8 mouse cellular contexts compared by ENCODE assay signal in genomic region chr17:3114720-3115379, GRCm38 (mm10). TPM values are rescaled to one million over a fixed set of nuclear protein-coding genes. Genes with fewer than 3 reads are reported as not detected.
DNase-seq lines count a peak whose midpoint lies in the region; ATAC-seq and TF ChIP-seq lines count a peak whose summit lies in the region.

Gene Scaf8, plus strand, starts transcription at chr17:3114972.

- H3K36me3 ChIP-seq in forebrain, embryonic 11.5 days (ENCODE audit: control insufficient read depth, insufficient read depth, low read length), result no peaks in the 10 kb centered on the region
- H3K36me3 ChIP-seq in heart, embryonic 16.5 days (ENCODE audit: control insufficient read depth, insufficient read depth), result no peaks in the 10 kb centered on the region
- no peaks in the 10 kb centered on the region for H3K36me3 ChIP-seq in liver, embryonic 16.5 days (ENCODE audit: control insufficient read depth, insufficient read depth)
- no peaks in the 10 kb centered on the region for H3K36me3 ChIP-seq in neural tube, embryonic 13.5 days
- H3K36me3 ChIP-seq in testis, adult 2 months (ENCODE audit: control insufficient read depth, insufficient read depth, low read length), result no peaks in the 10 kb centered on the region

- H3K9me3 ChIP-seq in forebrain, embryonic 11.5 days (ENCODE audit: control insufficient read depth, low read length), result no peaks in the 10 kb centered on the region
- H3K9me3 ChIP-seq in heart, embryonic 16.5 days (replicated peaks; ENCODE audit: control insufficient read depth, low read length), result no peaks in the 10 kb centered on the region
- H3K9me3 ChIP-seq in liver, embryonic 16.5 days (replicated peaks; ENCODE audit: control insufficient read depth, low read length), result no peaks in the 10 kb centered on the region
- no peaks in the 10 kb centered on the region for H3K9me3 ChIP-seq in neural tube, embryonic 13.5 days

- H3K4me2 ChIP-seq in forebrain, embryonic 11.5 days (ENCODE audit: low read depth, low read length, severe bottlenecking), result peak within 1 kb of the TSS; percentile 68
- peak within 1 kb of the TSS; percentile 84 for H3K4me2 ChIP-seq in heart, embryonic 16.5 days (ENCODE audit: low read depth, low read length)
- H3K4me2 ChIP-seq in liver, embryonic 16.5 days (ENCODE audit: low read depth, low read length), result peak within 1 kb of the TSS; percentile 77
- H3K4me2 ChIP-seq in neural tube, embryonic 13.5 days, result peak within 1 kb of the TSS; percentile 63

- TF ChIP-seq POLR2A in testis, adult 2 months (IDR thresholded peaks at IDR 0.05; ENCODE audit: control insufficient read depth, low read depth, low read length), result peak; percentile 84

- peak within 1 kb of the TSS; percentile 95 for H3K9ac ChIP-seq in forebrain, embryonic 11.5 days (ENCODE audit: low read length)
- H3K9ac ChIP-seq in heart, embryonic 16.5 days (ENCODE audit: low read length), result peak within 1 kb of the TSS; percentile 99
- peak within 1 kb of the TSS; percentile 96 for H3K9ac ChIP-seq in liver, embryonic 16.5 days (ENCODE audit: low read depth, low read length)
- peak within 1 kb of the TSS; percentile 99 for H3K9ac ChIP-seq in neural tube, embryonic 13.5 days

- under 1% methylated on average over 72 of the region's 91 CpGs for WGBS in forebrain, embryonic 11.5 days
- under 1% methylated on average over 84 of the region's 91 CpGs for WGBS in heart, embryonic 16.5 days
- under 1% methylated on average over 74 of the region's 91 CpGs for WGBS in liver, embryonic 16.5 days (ENCODE audit: insufficient replicate concordance)
- under 1% methylated on average over 78 of the region's 91 CpGs for WGBS in neural tube, embryonic 13.5 days

- ATAC-seq in forebrain, embryonic 11.5 days (replicated peaks; ENCODE audit: low FRiP score), result peak; percentile 97
- peak; percentile 90 for ATAC-seq in heart, embryonic 16.5 days (replicated peaks; ENCODE audit: extremely low read depth, insufficient read depth, low FRiP score)
- peak; percentile 90 for ATAC-seq in liver, embryonic 16.5 days (ENCODE audit: low read depth)
- peak; percentile 96 for ATAC-seq in neural tube, embryonic 13.5 days (ENCODE audit: low read depth)

- H3K4me1 ChIP-seq in forebrain, embryonic 11.5 days (replicated peaks; ENCODE audit: control insufficient read depth, insufficient read depth, low read length), result peaks cover 7% of the 10 kb centered on the region; the same call in 1 of the 2 replicates
- H3K4me1 ChIP-seq in heart, embryonic 16.5 days (ENCODE audit: control insufficient read depth, insufficient read depth, low read length), result peaks cover 18% of the 10 kb centered on the region
- peaks cover 15% of the 10 kb centered on the region for H3K4me1 ChIP-seq in liver, embryonic 16.5 days (ENCODE audit: control insufficient read depth, low read depth, low read length)
- peaks cover 43% of the 10 kb centered on the region for H3K4me1 ChIP-seq in neural tube, embryonic 13.5 days (replicated peaks)
- no peaks in the 10 kb centered on the region for H3K4me1 ChIP-seq in testis, adult 2 months (ENCODE audit: control insufficient read depth, insufficient read depth, low read length)

- H3K27me3 ChIP-seq in forebrain, embryonic 11.5 days (ENCODE audit: control insufficient read depth, insufficient read depth, low read length), result no peaks in the 10 kb centered on the region
- H3K27me3 ChIP-seq in heart, embryonic 16.5 days (ENCODE audit: control insufficient read depth, insufficient read depth, low read length), result no peaks in the 10 kb centered on the region
- H3K27me3 ChIP-seq in liver, embryonic 16.5 days (ENCODE audit: control insufficient read depth, insufficient read depth, low read depth, low read length), result no peaks in the 10 kb centered on the region
- H3K27me3 ChIP-seq in neural tube, embryonic 13.5 days, result no peaks in the 10 kb centered on the region
- H3K27me3 ChIP-seq in testis, adult 2 months (ENCODE audit: control insufficient read depth, insufficient read depth, low read length), result no peaks in the 10 kb centered on the region

- TF ChIP-seq CTCF in testis, adult 2 months (IDR thresholded peaks at IDR 0.05; ENCODE audit: control insufficient read depth, insufficient read depth, insufficient replicate concordance, low read depth, low read length), result peak; percentile 79; the same call in 1 of the 2 replicates

- H3K27ac ChIP-seq in forebrain, embryonic 11.5 days (ENCODE audit: low read depth, low read length), result peak within 1 kb of the TSS; percentile 99
- H3K27ac ChIP-seq in heart, embryonic 16.5 days (ENCODE audit: low read length), result peak within 1 kb of the TSS; percentile 98
- H3K27ac ChIP-seq in liver, embryonic 16.5 days (ENCODE audit: low read length), result peak within 1 kb of the TSS; percentile 99
- H3K27ac ChIP-seq in neural tube, embryonic 13.5 days (replicated peaks), result peak within 1 kb of the TSS; percentile 99
- peak within 1 kb of the TSS; percentile 95 for H3K27ac ChIP-seq in testis, adult 2 months (ENCODE audit: control insufficient read depth, insufficient read depth, low read depth, low read length)

- H3K4me3 ChIP-seq in forebrain, embryonic 11.5 days (ENCODE audit: low read depth, low read length), result peak within 1 kb of the TSS; percentile 95
- peak within 1 kb of the TSS; percentile 70 for H3K4me3 ChIP-seq in heart, embryonic 16.5 days (ENCODE audit: low read length)
- H3K4me3 ChIP-seq in liver, embryonic 16.5 days (ENCODE audit: low read depth, low read length), result peak within 1 kb of the TSS; percentile 93
- peak within 1 kb of the TSS; percentile 89 for H3K4me3 ChIP-seq in neural tube, embryonic 13.5 days
- peak within 1 kb of the TSS; percentile 86 for H3K4me3 ChIP-seq in testis, adult 2 months (ENCODE audit: control insufficient read depth, low read depth, low read length)

- peak; percentile 87 to 88 for DNase-seq in CD8-positive naive resting alpha-beta T cell, adult 2 months (ENCODE audit: low read depth in 2 of 2, low spot score in 2 of 2)
- DNase-seq in c-Kit-positive CD71-negative TER-119-negative erythroid progenitor cells, embryonic 14.5 days (ENCODE audit: low read depth), result peak; percentile 77
- peak; percentile 96 for DNase-seq in forebrain, embryonic 11.5 days (ENCODE audit: low spot score)
- peak; percentile 92 to 96 for DNase-seq in kidney, postnatal 4 days

RNA-seq across cellular contexts. Expression of gene Scaf8, which starts in this region (rescaled TPM):
- 27.7 and 29.2 TPM in 2 replicates for polyA plus RNA-seq in forebrain, embryonic 11.5 days (2014; fragmentation: Nextera tagmentation; extraction: Ambion mirVana)
- 12.6 and 13.7 TPM in 2 replicates for polyA plus RNA-seq in heart, embryonic 16.5 days (2015; fragmentation: Nextera tagmentation; extraction: Ambion mirVana)
- 7.2 and 7.3 TPM in 2 replicates for polyA plus RNA-seq in liver, embryonic 16.5 days (2015; fragmentation: Nextera tagmentation; extraction: Ambion mirVana)
- 17.2 and 20.0 TPM in 2 replicates for polyA plus RNA-seq in neural tube, embryonic 13.5 days (2015; fragmentation: Nextera tagmentation; extraction: Ambion mirVana)
- 12.9 and 15.6 TPM in 2 replicates for polyA plus RNA-seq in testis, adult 2 months (2012; rRNA removed)

Comparison
In these comparisons a context has a peak if more than half of its experiments do, and no peak if none do; other contexts are left out.
1. Peak in every context shown above with its lines: DNase-seq, ATAC-seq, H3K4me3 ChIP-seq and H3K27ac ChIP-seq.